Mouse (Mus musculus): Measurements from ENCODE around the gene Kat2b.
"Not testable (repeated sequence)": the region's sequence is repeated elsewhere in the genome, so short reads cannot be mapped to it uniquely, and the experiment has no call there.

Gene Kat2b

GRCm38 (mm10) chr17:53659230-53659629 lies 92.6 kb downstream of the Kat2b start:
- no peak for DNase-seq (ENCODE audit: low spot score in 2 of 2)

- peak; percentile 5 to 20 for DNase-seq (ENCODE audit: low spot score in 2 of 2)
Measured at GRCm38 (mm10) chr17:53659738-53660137, 93.1 kb downstream of the Kat2b start.

- DNase-seq (ENCODE audit: low spot score in 2 of 2): no peak
Measured at GRCm38 (mm10) chr17:53661056-53661840, 94.6 kb downstream of the Kat2b start.

- DNase-seq (ENCODE audit: low spot score in 2 of 2): no peak
Measured at GRCm38 (mm10) chr17:53664267-53664666, 97.6 kb downstream of the Kat2b start.

GRCm38 (mm10) chr17:53664703-53665382 lies 98.2 kb downstream of the Kat2b start:
- no peak for DNase-seq (ENCODE audit: low spot score in 2 of 2)

- DNase-seq (ENCODE audit: low spot score in 2 of 2): no peak
Measured at GRCm38 (mm10) chr17:53670453-53670852, 103.8 kb downstream of the Kat2b start.

GRCm38 (mm10) chr17:53678716-53679115 lies 112.1 kb downstream of the Kat2b start:
- peak; percentile 25 to 64 for DNase-seq (ENCODE audit: low spot score in 2 of 2)

- no peak for DNase-seq (ENCODE audit: low spot score in 2 of 2)
Measured at GRCm38 (mm10) chr17:53688321-53688720, 121.7 kb downstream of the Kat2b start.

GRCm38 (mm10) chr17:53688877-53689802 lies 122.5 kb downstream of the Kat2b start, which contains the start of gene Sgo1:
Gene Sgo1 (minus strand): TSS chr17:53689333.
- DNase-seq (ENCODE audit: low spot score in 2 of 2): peak; percentile 96

- no peak for DNase-seq (ENCODE audit: low spot score in 2 of 2)
Measured at GRCm38 (mm10) chr17:53689946-53690345, 123.3 kb downstream of the Kat2b start.

GRCm38 (mm10) chr17:53694039-53694438 lies 127.4 kb downstream of the Kat2b start:
- DNase-seq (ENCODE audit: low spot score in 2 of 2): peak; percentile 19 to 21

GRCm38 (mm10) chr17:53697521-53697920 lies 130.9 kb downstream of the Kat2b start:
- not testable (repeated sequence) for DNase-seq (ENCODE audit: low spot score in 2 of 2)

- DNase-seq (ENCODE audit: low spot score in 2 of 2): no peak
Measured at GRCm38 (mm10) chr17:53714453-53714852, 147.8 kb downstream of the Kat2b start.

- not testable (repeated sequence) for DNase-seq (ENCODE audit: low spot score in 2 of 2)
Measured at GRCm38 (mm10) chr17:53715161-53715560, 148.5 kb downstream of the Kat2b start.

GRCm38 (mm10) chr17:53718474-53718873 lies 151.8 kb downstream of the Kat2b start:
- DNase-seq (ENCODE audit: low spot score in 2 of 2): no peak

GRCm38 (mm10) chr17:53718916-53719315 lies 152.3 kb downstream of the Kat2b start:
- not testable (repeated sequence) for DNase-seq (ENCODE audit: low spot score in 2 of 2)

Data from right cerebral cortex, adult 2 months (tissue).